Mouse (Mus musculus) stomach, embryonic 16.5 days (tissue): ENCODE results near the gene Tet3. TPM values are rescaled to one million over a fixed set of nuclear protein-coding genes. Genes with fewer than 3 reads are reported as not detected.

ENCODE experiments used
- ATAC-seq: fragments of 200-750 bp; cut with Nextera tagmentation; 2 replicates; pipeline ENCODE4 v1.8.0; 2017; ENCODE audit warnings: moderate number of reproducible peaks, moderate TSS enrichment; ENCODE audit not compliant: insufficient read depth, low FRiP score
- H3K27ac ChIP-seq: fragments of 300-500 bp; sonication (generic); 2 replicates; pipeline ENCODE4 v1.5.1; 2014; ENCODE audit warnings: low read length
- H3K27me3 ChIP-seq: fragments of 300-500 bp; sonication (generic); 2 replicates; pipeline ENCODE4 v1.6.1; 2014; ENCODE audit warnings: low read length, control low read depth, mixed read lengths; ENCODE audit not compliant: control insufficient read depth, insufficient read depth
- H3K36me3 ChIP-seq: fragments of 300-500 bp; sonication (generic); 2 replicates; pipeline ENCODE4 v1.6.1; 2014; ENCODE audit warnings: low read length; ENCODE audit not compliant: control insufficient read depth, insufficient read depth
- H3K4me1 ChIP-seq: fragments of 300-500 bp; sonication (generic); 2 replicates; pipeline ENCODE4 v1.6.1; 2014; ENCODE audit warnings: low read length, control low read depth, mixed read lengths; ENCODE audit not compliant: control insufficient read depth, insufficient read depth
- H3K4me2 ChIP-seq: fragments of 300-500 bp; sonication (generic); 2 replicates; pipeline ENCODE4 v1.6.1; 2014; ENCODE audit warnings: low read depth, low read length, mixed read lengths
- H3K4me3 ChIP-seq: fragments of 300-500 bp; sonication (generic); replicated peaks from 2 replicates; pipeline ENCODE4 v1.5.1; 2014; ENCODE audit warnings: mild to moderate bottlenecking, low read length
- H3K9ac ChIP-seq: fragments of 300-500 bp; sonication (generic); 2 replicates; pipeline ENCODE4 v1.6.1; 2014; ENCODE audit warnings: low read length
- H3K9me3 ChIP-seq: fragments of 300-500 bp; sonication (generic); replicated peaks from 2 replicates; pipeline ENCODE4 v1.6.1; 2016; ENCODE audit warnings: low read length, control low read depth; ENCODE audit not compliant: control insufficient read depth
- WGBS: fragments of 180-500 bp; shearing (Covaris S2); extraction: QIAGEN DNeasy Blood & Tissue Kit; methylation state at CpG from one replicate; pipeline ENCODE4 v1.1.7; 2014; 5-methylcytosine and 5-hydroxymethylcytosine counted together
- polyA plus RNA-seq: library from polyadenylated mRNA; unstranded; fragments of >200 nt; fragmentation: Nextera tagmentation; extraction: Ambion mirVana; gene quantifications from 2 replicates; pipeline ENCODE4 v1.2.1, GENCODE M21; 2015

Gene Tet3
- polyA plus RNA-seq, result 34.5 and 44.2 TPM in 2 replicates

GRCm38 (mm10) chr6:83459034-83459644 is at the start of gene Tet3:
Tet3 (minus strand) TSS chr6:83459084.
- no peaks in the 10 kb centered on the region for H3K9me3 ChIP-seq
- no peaks in the 10 kb centered on the region for H3K27me3 ChIP-seq
- peak within 1 kb of the TSS; percentile 95 for H3K4me2 ChIP-seq
- peak within 1 kb of the TSS; percentile 17; the same call in 1 of the 2 replicates for H3K9ac ChIP-seq
- peak within 1 kb of the TSS; percentile 98 for H3K27ac ChIP-seq
- H3K4me3 ChIP-seq, result no peak within 1 kb of the TSS; the same call in 1 of the 2 replicates
- ATAC-seq, result no peak
- 50% methylated on average over 4 of the region's 4 CpGs for WGBS
- H3K36me3 ChIP-seq, result no peaks in the 10 kb centered on the region
- H3K4me1 ChIP-seq, result peaks cover 36% of the 10 kb centered on the region

- Histone ChIP-seq H3K4me2 (peak overlapping the region; percentile 81), H3K4me1 (peaks cover 14% of the 10 kb centered on the region), H3K9me3 (no peaks in the 10 kb centered on the region), H3K4me3 (peak overlapping the region; percentile 87), H3K36me3 (no peaks in the 10 kb centered on the region), H3K27ac (peak overlapping the region; percentile 68), H3K9ac (peak overlapping the region; percentile 59), H3K27me3 (no peaks in the 10 kb centered on the region)
- WGBS, result 19% methylated on average over 6 of the region's 6 CpGs
- no peak for ATAC-seq
Measured at GRCm38 (mm10) chr6:83507168-83507546, 48.3 kb upstream of the Tet3 start.

- no peaks in the 10 kb centered on the region for H3K36me3 ChIP-seq
- H3K27ac ChIP-seq, result peak within 1 kb of the TSS; percentile 98
- H3K9ac ChIP-seq, result peak within 1 kb of the TSS; percentile 93
- WGBS, result under 1% methylated on average over 54 of the region's 54 CpGs
- H3K4me2 ChIP-seq, result peak within 1 kb of the TSS; percentile 81
- peaks cover 14% of the 10 kb centered on the region for H3K4me1 ChIP-seq
- peak within 1 kb of the TSS; percentile 87 for H3K4me3 ChIP-seq
- ATAC-seq, result peak; percentile 97
- H3K9me3 ChIP-seq, result no peaks in the 10 kb centered on the region
- no peaks in the 10 kb centered on the region for H3K27me3 ChIP-seq
Measured at GRCm38 (mm10) chr6:83506258-83507167, 47.6 kb upstream of the Tet3 start, which contains the start of gene Dguok. Dguok (minus strand) TSS chr6:83506969.

GRCm38 (mm10) chr6:83505554-83505953 is 46.7 kb upstream of the Tet3 start:
- Histone ChIP-seq H3K27ac (0 out of 2 replicates have a peak overlapping the region, but pooled peaks have one; percentile 29), H3K36me3 (no peaks in the 10 kb centered on the region), H3K27me3 (no peaks in the 10 kb centered on the region), H3K4me3 (peak overlapping the region; percentile 87), H3K4me1 (peaks cover 14% of the 10 kb centered on the region), H3K4me2 (peak overlapping the region; percentile 81), H3K9ac (no peak overlapping the region; the same call in 1 of the 2 replicates), H3K9me3 (no peaks in the 10 kb centered on the region)
- 87% methylated on average over 4 of the region's 4 CpGs for WGBS
- ATAC-seq, result no peak

- Histone ChIP-seq H3K27me3 (no peaks in the 10 kb centered on the region), H3K36me3 (no peaks in the 10 kb centered on the region), H3K9ac (no peak overlapping the region), H3K4me2 (no peak overlapping the region), H3K4me1 (peaks cover 14% of the 10 kb centered on the region), H3K27ac (peak overlapping the region; percentile 83; the same call in 1 of the 2 replicates), H3K4me3 (no peak overlapping the region), H3K9me3 (no peaks in the 10 kb centered on the region)
- ATAC-seq, result no peak
- 69% methylated on average over 3 of the region's 3 CpGs for WGBS
Measured at GRCm38 (mm10) chr6:83503361-83503760, 44.5 kb upstream of the Tet3 start.

- ATAC-seq, result no peak
- no peak overlapping the region for H3K9ac ChIP-seq
- WGBS, result 77% methylated on average over 3 of the region's 3 CpGs
Measured at GRCm38 (mm10) chr6:83502656-83503055, 43.8 kb upstream of the Tet3 start.

GRCm38 (mm10) chr6:83501524-83502310 is 42.8 kb upstream of the Tet3 start:
- Histone ChIP-seq H3K4me2 (no peak overlapping the region), H3K27ac (peak overlapping the region; percentile 83), H3K9ac (peak overlapping the region; percentile 5; the same call in 1 of the 2 replicates)

More at GRCm38 (mm10) chr6:83502656-83503055, 43.8 kb upstream of the Tet3 start:
- H3K9me3 ChIP-seq, result no peaks in the 10 kb centered on the region
- no peak overlapping the region for H3K4me3 ChIP-seq
- H3K4me1 ChIP-seq, result peaks cover 14% of the 10 kb centered on the region
- H3K4me2 ChIP-seq, result no peak overlapping the region
- no peaks in the 10 kb centered on the region for H3K36me3 ChIP-seq
- peak overlapping the region; percentile 83 for H3K27ac ChIP-seq
- no peaks in the 10 kb centered on the region for H3K27me3 ChIP-seq

GRCm38 (mm10) chr6:83500462-83500861 is 41.6 kb upstream of the Tet3 start:
- ATAC-seq, result no peak
- Histone ChIP-seq H3K4me3 (no peak overlapping the region), H3K9ac (no peak overlapping the region), H3K4me2 (no peak overlapping the region), H3K27ac (no peak overlapping the region), H3K27me3 (no peaks in the 10 kb centered on the region), H3K9me3 (no peaks in the 10 kb centered on the region), H3K36me3 (no peaks in the 10 kb centered on the region), H3K4me1 (peaks cover 6% of the 10 kb centered on the region; the same call in 1 of the 2 replicates)
- 56% methylated on average over 3 of the region's 3 CpGs for WGBS

More at GRCm38 (mm10) chr6:83501524-83502310, 42.8 kb upstream of the Tet3 start:
- Histone ChIP-seq H3K9me3 (no peaks in the 10 kb centered on the region), H3K36me3 (no peaks in the 10 kb centered on the region), H3K27me3 (no peaks in the 10 kb centered on the region), H3K4me1 (peaks cover 12% of the 10 kb centered on the region), H3K4me3 (no peak overlapping the region)
- 56% methylated on average over 9 of the region's 9 CpGs for WGBS
- no peak for ATAC-seq
